In genomic region chr5:24651768-24652752, GRCm38 (mm10) we compare ENCODE assay signal across 9 mouse cellular contexts. TPM values are rescaled to one million over a fixed set of nuclear protein-coding genes. Genes with fewer than 3 reads are reported as not detected.
DNase-seq lines count a peak whose midpoint lies in the region; ATAC-seq lines count a peak whose summit lies in the region.
"Had no signal": no experiment of that assay in that cellular context is flagged by ENCODE, and none has a peak within 500 bp of the region (broad histone marks: within the 10 kb centered on the region; RNA-seq: fewer than 3 reads in every experiment).

No protein-coding gene starts in this region.

- peak; percentile 64 for DNase-seq in CD4-positive helper T cell, adult 2 months (ENCODE audit: low read depth, low spot score)
- peak; percentile 90 for DNase-seq in brain, adult 2 months (ENCODE audit: low read depth, low spot score)
- DNase-seq in kidney, postnatal 10 days: peak; percentile 91
- DNase-seq in neural tube, embryonic 11.5 days (ENCODE audit: low spot score): peak; percentile 89
- DNase-seq in telencephalon, adult 2 months (ENCODE audit: low read depth, low spot score): peak; percentile 44

- 0 out of 2 replicates have a peak overlapping the region, but pooled peaks have one; percentile 1 for H3K9ac ChIP-seq in heart, embryonic 12.5 days
- H3K9ac ChIP-seq in liver, embryonic 12.5 days: no peak overlapping the region
- H3K9ac ChIP-seq in neural tube, embryonic 11.5 days (ENCODE audit: low read length): no peak overlapping the region

- ATAC-seq in erythroblast, adult 5-6 weeks (replicated peaks; ENCODE audit: low FRiP score, poor library complexity, severe bottlenecking): peak; percentile 65; the same call in 1 of the 2 replicates
- peak; percentile 51; the same call in 1 of the 2 replicates for ATAC-seq in heart, embryonic 12.5 days (ENCODE audit: insufficient number of reproducible peaks, low FRiP score)
- ATAC-seq in liver, embryonic 12.5 days: 0 out of 2 replicates have a peak, but pooled peaks have one; percentile 40
- peak; percentile 58; the same call in 1 of the 2 replicates for ATAC-seq in neural tube, embryonic 11.5 days (ENCODE audit: insufficient read depth, low FRiP score, low TSS enrichment)

- no peak overlapping the region for H3K4me3 ChIP-seq in heart, embryonic 12.5 days
- H3K4me3 ChIP-seq in liver, embryonic 12.5 days: no peak overlapping the region
- no peak overlapping the region for H3K4me3 ChIP-seq in neural tube, embryonic 11.5 days (ENCODE audit: low read depth, low read length)
- H3K4me3 ChIP-seq: erythroblast, embryonic 14.5 days had no signal

- H3K36me3 ChIP-seq in heart, embryonic 12.5 days: no peaks in the 10 kb centered on the region
- H3K36me3 ChIP-seq in liver, embryonic 12.5 days: no peaks in the 10 kb centered on the region
- H3K36me3 ChIP-seq in neural tube, embryonic 11.5 days (ENCODE audit: control insufficient read depth, insufficient read depth, low read length): no peaks in the 10 kb centered on the region

- H3K4me2 ChIP-seq in heart, embryonic 12.5 days: no peak overlapping the region
- no peak overlapping the region for H3K4me2 ChIP-seq in liver, embryonic 12.5 days
- H3K4me2 ChIP-seq in neural tube, embryonic 11.5 days (ENCODE audit: low read depth): no peak overlapping the region

- H3K27me3 ChIP-seq in heart, embryonic 12.5 days (replicated peaks): peaks cover 15% of the 10 kb centered on the region
- peaks cover 13% of the 10 kb centered on the region for H3K27me3 ChIP-seq in liver, embryonic 12.5 days (replicated peaks)
- no peaks in the 10 kb centered on the region for H3K27me3 ChIP-seq in neural tube, embryonic 11.5 days (ENCODE audit: control insufficient read depth, insufficient read depth, low read length)

- WGBS in heart, embryonic 12.5 days: 32% methylated on average over 25 of the region's 25 CpGs
- 33% methylated on average over 25 of the region's 25 CpGs for WGBS in liver, embryonic 12.5 days (ENCODE audit: insufficient replicate concordance)
- WGBS in neural tube, embryonic 11.5 days: 31% methylated on average over 25 of the region's 25 CpGs

- H3K27ac ChIP-seq in heart, embryonic 12.5 days (ENCODE audit: poor library complexity, severe bottlenecking): no peak overlapping the region
- H3K27ac ChIP-seq in liver, embryonic 12.5 days: no peak overlapping the region
- H3K27ac ChIP-seq in neural tube, embryonic 11.5 days (ENCODE audit: low read depth, low read length): no peak overlapping the region

- H3K4me1 ChIP-seq in heart, embryonic 12.5 days (replicated peaks): no peaks in the 10 kb centered on the region
- H3K4me1 ChIP-seq in liver, embryonic 12.5 days: 0 out of 2 replicates have a peak, but pooled peaks cover 8% of the 10 kb centered on the region
- H3K4me1 ChIP-seq in neural tube, embryonic 11.5 days (ENCODE audit: control insufficient read depth, insufficient read depth, low read length): no peaks in the 10 kb centered on the region

- no peaks in the 10 kb centered on the region for H3K9me3 ChIP-seq in heart, embryonic 12.5 days (replicated peaks)
- H3K9me3 ChIP-seq in liver, embryonic 12.5 days (replicated peaks): no peaks in the 10 kb centered on the region
- H3K9me3 ChIP-seq in neural tube, embryonic 11.5 days (ENCODE audit: control insufficient read depth, low read length): no peaks in the 10 kb centered on the region

RNA-seq across cellular contexts. Expression of gene Smarcd3, which starts 27.8 kb away (rescaled TPM):
- total RNA-seq in erythroblast, adult 5-6 weeks (2015; ENCODE audit: low replicate concordance): not detected in 2 replicates
- total RNA-seq in erythroblast, adult 5-6 weeks (2017; ENCODE audit: low replicate concordance): 0.42 TPM in 1 of 2 replicates, not detected in the other
- 86.4 and 90.3 TPM in 2 replicates for polyA plus RNA-seq in heart, embryonic 12.5 days (2016; fragmentation: Nextera tagmentation; extraction: Ambion mirVana)
- 5.8 and 8.3 TPM in 2 replicates for polyA plus RNA-seq in liver, embryonic 12.5 days (2016; fragmentation: Nextera tagmentation; extraction: Ambion mirVana)
- polyA plus RNA-seq in neural tube, embryonic 11.5 days (2014; fragmentation: Nextera tagmentation; extraction: Ambion mirVana): 43.7 and 49.3 TPM in 2 replicates
- polyA plus RNA-seq: erythroblast, embryonic 14.5 days had no signal

RNA-seq across cellular contexts. Expression of gene Nub1, which starts 33.3 kb away (rescaled TPM):
- total RNA-seq in erythroblast, adult 5-6 weeks (2015; ENCODE audit: low replicate concordance): 17.7 and 23.6 TPM in 2 replicates
- 41.7 and 52.3 TPM in 2 replicates for total RNA-seq in erythroblast, adult 5-6 weeks (2017; ENCODE audit: low replicate concordance)
- polyA plus RNA-seq in heart, embryonic 12.5 days (2016; fragmentation: Nextera tagmentation; extraction: Ambion mirVana): 29.5 and 31.9 TPM in 2 replicates
- 16.9 and 17.5 TPM in 2 replicates for polyA plus RNA-seq in liver, embryonic 12.5 days (2016; fragmentation: Nextera tagmentation; extraction: Ambion mirVana)
- 40.5 and 41.8 TPM in 2 replicates for polyA plus RNA-seq in neural tube, embryonic 11.5 days (2014; fragmentation: Nextera tagmentation; extraction: Ambion mirVana)
